Mouse (Mus musculus): ENCODE measurements around the gene Grip2. TPM values are rescaled to one million over a fixed set of nuclear protein-coding genes. Genes with fewer than 3 reads are reported as not detected.

The Grip2 gene
- 0.01 and 0.09 TPM in 2 replicates for polyA plus RNA-seq (2012; rRNA removed)

GRCm38 (mm10) chr6:91827016-91827570 is at the start of gene Grip2:
Gene Grip2, minus strand, starts transcription at chr6:91827250.

Other genes starting within 250 kb of the Grip2 start
- 7.0 and 8.7 TPM in 2 replicates for gene Slc6a6, start 143.2 kb downstream of the Grip2 start, polyA plus RNA-seq (2012; rRNA removed)
- 7.2 and 7.7 TPM in 2 replicates for gene Ccdc174, start 50.8 kb upstream of the Grip2 start, polyA plus RNA-seq (2012; rRNA removed)
- gene 4930590J08Rik, start 75.6 kb upstream of the Grip2 start, polyA plus RNA-seq (2012; rRNA removed), result 0.17 and 0.18 TPM in 2 replicates
- gene Fgd5, start 151.6 kb upstream of the Grip2 start, polyA plus RNA-seq (2012; rRNA removed), result 1.4 and 1.7 TPM in 2 replicates